Mouse (Mus musculus) naive thymus-derived CD4-positive, alpha-beta T cell, adult 2 months (primary cell): ENCODE data around the gene Zzef1.

Experiments used
- DNase-seq: peaks from one replicate; pipeline ENCODE4 v3.0.0-alpha.2; 2011; ENCODE audit warnings: low read depth

Zzef1 gene

GRCm38 (mm10) chr11:72917299-72917996, 121.4 kb downstream of the Zzef1 start:
- no peak for DNase-seq

- no peak for DNase-seq
Measured at GRCm38 (mm10) chr11:72923116-72923515, 127.1 kb downstream of the Zzef1 start.

- DNase-seq: no peak
Measured at GRCm38 (mm10) chr11:72924458-72924857, 128.4 kb downstream of the Zzef1 start.

GRCm38 (mm10) chr11:72925067-72925466, 129.0 kb downstream of the Zzef1 start:
- DNase-seq: no peak

DNA sequence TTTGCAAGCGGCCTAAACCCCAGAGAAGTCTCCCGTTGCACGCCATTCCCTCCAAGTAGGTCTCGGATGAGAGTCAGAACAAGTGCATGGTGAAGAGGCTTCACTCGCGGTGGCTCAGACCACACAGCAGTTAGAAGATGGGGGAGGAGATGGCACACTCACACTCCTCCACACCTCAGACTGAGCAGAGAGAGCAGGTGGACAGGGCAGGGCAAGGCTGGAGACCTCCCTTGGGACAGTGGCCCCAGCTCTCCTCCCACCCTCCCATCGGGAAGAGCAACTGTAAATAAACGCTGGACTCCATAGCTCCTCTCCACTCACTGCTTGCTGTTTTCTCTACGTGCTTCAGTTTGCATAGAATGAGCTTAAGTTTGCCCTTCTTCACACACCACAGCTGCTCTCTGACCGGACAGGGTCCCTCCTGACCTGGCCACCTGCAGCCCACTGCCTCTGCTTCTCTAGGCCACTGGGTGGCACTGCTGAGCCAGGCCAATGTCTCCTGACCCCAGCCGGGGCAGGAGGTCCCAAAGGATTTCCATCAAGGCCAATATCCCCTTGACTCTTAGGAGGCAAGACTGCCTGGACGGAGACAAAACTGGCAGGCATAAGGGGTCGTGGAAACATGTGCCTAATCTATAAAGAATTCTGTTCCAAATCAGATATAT, 130.3 kb downstream of the Zzef1 start:
- peak; percentile 66 for DNase-seq

GRCm38 (mm10) chr11:72928516-72928915, 132.5 kb downstream of the Zzef1 start:
- no peak for DNase-seq

- DNase-seq: peak; percentile 73
Measured at GRCm38 (mm10) chr11:72940208-72941143, 144.4 kb downstream of the Zzef1 start.

DNA sequence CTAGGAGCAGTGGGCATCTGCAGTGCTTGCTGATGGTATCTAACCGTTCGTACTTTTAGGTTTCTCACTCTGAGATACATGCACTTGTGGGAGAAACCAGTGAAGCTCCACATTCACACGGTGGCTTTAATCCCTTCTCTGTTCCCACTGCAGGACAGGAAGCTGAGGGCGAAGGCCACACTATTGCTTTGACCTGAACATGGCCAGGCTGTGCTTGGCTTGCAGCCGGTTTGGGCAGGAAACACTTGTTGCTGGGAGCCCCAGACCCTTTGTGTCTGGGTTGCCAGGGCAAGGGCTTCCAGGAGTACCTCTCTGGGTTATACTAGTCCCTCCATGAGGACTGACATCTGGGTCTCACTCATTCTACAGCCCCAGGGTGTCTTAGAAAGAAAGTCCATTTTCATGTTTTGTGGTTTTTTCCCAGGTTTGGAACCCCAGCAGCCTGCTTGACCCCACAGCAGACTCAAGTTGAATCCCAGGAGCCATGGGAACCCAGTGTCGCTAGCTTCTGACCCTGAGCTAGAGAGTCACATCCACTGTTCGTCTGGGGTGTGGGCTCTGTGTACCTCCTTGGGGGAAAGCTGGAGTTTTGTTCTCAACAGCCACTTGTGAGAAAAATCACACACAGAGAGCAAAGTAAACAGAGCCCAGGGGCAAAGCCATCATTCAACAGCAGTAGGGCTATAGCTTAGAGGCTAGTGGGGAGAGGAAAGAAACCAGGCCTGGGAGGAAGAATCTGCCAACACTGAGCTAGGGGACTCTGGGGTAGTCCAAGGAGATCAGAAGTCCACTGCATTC, 149.2 kb downstream of the Zzef1 start:
- DNase-seq: no peak

DNA sequence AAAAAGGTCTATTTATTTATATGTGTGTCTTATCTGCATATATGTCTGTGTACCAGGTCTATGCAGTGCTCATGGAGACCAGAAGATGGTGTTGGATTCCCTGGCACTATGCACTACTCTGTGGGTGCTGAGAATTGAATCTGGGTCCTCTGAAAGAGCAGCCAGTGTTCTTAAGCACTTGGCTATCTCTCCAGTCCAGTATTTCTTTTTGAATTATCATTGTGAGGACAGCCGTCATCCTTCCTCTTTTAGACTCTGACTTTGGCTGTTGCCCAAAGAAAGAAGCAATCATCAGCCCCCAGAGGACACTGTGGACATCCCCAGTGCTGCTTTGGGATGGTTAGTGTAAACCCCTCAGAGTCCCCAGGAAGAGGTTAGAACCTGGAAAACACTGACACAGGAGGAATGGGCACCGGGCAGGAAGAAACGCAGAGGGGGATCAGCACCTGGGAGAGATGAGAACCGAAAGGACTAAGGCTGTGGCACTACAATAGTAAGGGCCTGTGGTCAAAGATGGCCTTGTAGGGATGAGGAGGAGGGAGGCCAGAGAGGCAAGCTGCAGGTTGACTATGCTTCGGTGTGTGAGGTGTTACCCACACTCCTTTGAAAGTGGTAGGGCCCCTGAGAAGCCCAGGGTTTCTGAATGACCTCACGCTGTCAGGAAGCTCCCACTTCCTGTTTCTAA, 150.0 kb downstream of the Zzef1 start:
- no peak for DNase-seq

DNA sequence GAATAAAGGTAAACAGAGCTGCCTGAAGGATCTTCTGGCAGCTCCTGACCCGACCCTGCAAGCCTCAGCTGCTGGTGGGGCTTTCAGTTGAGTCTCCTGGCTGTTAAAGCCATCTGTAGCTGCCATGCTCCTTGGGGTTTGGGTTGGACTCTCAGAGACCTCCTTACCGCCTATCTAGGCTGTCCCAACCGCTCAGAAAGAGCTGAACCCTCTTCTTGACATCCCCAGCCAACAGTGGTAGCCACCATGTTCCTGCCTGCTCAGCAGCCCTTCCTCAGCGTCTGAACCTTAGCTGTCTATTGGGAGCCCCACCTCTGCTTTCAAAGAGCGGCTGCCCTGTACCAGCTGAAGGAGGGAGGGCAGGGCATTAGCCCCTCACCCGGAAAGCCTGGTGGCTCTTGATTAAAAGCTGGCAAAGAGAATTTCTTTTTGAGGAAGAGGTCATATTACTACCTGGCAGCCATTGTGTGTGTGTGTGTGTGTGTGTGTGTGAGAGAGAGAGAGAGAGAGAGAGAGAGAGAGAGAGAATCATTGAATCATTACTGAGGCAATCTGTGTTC, 150.6 kb downstream of the Zzef1 start:
- no peak for DNase-seq

DNA sequence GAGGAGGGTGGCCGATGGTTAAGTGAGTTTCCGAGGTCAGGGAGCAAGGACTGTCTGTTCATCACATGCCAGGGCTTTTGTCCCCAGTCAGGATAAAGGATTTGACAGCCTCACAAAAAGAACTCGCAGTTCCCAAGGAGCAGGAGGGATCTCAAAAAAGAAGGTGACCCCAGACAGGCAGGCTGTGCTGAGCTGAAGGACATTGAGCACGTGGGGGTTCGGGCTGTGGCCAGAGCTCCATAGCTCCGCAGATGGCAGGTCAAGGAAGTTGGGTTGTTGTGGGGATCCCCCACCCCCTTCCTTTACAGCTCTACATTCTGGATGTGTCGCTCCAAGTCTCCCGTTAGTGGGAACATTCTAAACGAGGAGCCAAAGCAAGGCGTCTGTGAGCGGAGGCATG, 151.8 kb downstream of the Zzef1 start:
- no peak for DNase-seq

DNA sequence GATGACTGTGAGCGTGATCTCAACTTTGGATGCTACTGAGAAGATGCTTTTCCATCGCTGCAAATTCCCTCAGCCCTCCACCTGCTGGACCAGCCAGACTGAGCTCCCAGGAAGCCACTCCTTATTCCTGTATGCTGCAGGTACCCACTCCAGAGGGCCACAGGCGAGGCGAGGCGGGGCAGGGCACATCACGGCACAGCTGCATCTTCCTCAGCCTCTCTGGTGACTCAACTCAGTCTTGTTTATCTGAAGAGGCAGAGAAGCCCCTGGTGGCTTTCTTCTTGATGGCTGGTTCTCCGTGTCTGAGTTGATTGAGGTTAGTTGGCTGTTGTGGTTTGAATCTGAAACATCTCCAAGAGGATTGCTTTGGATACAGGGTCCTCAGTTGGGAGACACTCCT, 152.2 kb downstream of the Zzef1 start:
- no peak for DNase-seq

GRCm38 (mm10) chr11:72951137-72952000, 155.3 kb downstream of the Zzef1 start:
- peak; percentile 37 for DNase-seq

- no peak for DNase-seq
Measured at GRCm38 (mm10) chr11:72952226-72952625, 156.2 kb downstream of the Zzef1 start.

DNA sequence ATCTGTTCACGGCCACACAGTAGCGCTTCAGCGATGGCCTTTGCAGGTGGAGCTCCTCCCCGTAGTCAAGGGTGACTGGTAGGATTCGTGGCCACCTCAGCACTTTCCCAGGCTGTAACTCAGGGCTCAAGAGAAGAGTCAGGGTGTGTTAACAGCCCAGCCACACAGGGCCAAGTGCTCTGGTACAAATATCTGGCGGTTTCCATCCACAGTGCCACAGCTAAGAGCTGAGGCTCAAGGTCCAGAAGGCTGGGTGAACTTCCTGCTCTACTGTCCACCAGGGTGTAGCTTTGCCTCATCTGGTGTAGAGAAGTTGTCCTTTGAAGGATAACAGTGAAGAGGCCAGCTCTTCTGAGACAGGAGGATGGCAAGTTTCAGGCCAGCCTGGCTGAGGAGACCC, 156.7 kb downstream of the Zzef1 start:
- DNase-seq: no peak

GRCm38 (mm10) chr11:72953116-72953439, 157.1 kb downstream of the Zzef1 start:
- DNase-seq: no peak

DNA sequence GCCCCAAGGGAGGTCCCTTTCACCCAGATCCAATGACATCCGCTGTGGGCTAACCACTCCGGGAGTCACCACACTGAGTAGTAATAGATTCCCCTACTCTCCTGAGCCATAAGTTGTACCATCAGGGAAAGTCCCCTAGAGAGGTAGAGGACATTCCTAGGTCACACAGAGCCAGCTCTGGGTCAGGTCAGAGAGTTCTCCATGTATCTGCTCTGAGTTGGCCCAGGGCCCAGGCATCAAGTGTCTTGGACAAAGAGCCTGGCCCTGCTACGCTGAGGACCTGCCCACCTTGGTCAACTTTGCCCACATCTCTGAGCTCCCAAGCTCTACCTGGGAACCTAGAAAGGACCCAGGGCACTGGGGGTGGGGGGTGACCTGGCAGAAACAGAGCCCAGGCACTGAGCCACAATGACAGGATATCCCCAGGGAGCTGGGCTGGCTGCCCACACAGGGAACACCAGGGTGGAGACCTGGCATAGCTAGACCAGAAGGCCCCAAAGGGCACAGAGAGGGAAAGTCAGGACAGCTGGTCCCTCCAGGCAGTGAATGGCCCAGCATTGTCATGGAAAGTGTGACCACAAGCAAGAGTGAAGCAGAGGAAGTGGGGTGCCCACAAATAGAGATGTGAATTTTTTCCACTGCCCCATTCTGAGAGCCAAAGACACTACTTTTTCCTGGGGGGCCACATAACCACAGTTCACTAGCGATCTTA, 157.6 kb downstream of the Zzef1 start:
- peak; percentile 57 for DNase-seq

DNA sequence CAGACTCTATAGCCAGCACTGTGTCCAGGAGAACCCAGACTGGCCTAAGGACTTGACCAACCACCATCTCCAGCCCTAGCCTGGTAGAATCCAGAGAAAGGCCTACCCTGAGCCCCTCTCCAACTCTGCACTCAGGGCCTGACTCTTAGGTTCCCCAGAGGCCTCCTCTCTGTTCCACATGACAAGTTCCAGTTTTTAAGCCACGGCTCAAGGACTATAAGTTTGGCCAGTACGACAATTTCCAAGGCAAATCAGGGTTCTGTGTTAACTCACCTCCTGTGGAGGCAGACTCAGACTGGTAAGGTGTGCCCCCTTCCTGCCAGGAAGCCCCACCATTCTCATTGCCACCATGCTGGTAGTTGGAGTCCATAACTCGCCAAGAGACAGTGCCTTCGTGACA, 158.2 kb downstream of the Zzef1 start:
- DNase-seq: no peak

- no peak for DNase-seq
Measured at GRCm38 (mm10) chr11:72955339-72955974, 159.4 kb downstream of the Zzef1 start.
